Mouse (Mus musculus): Measurements from ENCODE around the gene Nol8.

Gene Nol8

GRCm38 (mm10) chr13:49691056-49691455 is 38.2 kb downstream of the Nol8 start:
- DNase-seq = no peak

- no peak for DNase-seq
Measured at GRCm38 (mm10) chr13:49703216-49703779, 50.4 kb downstream of the Nol8 start.

- DNase-seq = no peak
Measured at GRCm38 (mm10) chr13:49706032-49706690, 53.3 kb downstream of the Nol8 start.

- DNase-seq = no peak
Measured at GRCm38 (mm10) chr13:49708311-49708710, 55.4 kb downstream of the Nol8 start.

GRCm38 (mm10) chr13:49712047-49712721 is 59.3 kb downstream of the Nol8 start:
- DNase-seq = no peak

- no peak for DNase-seq
Measured at GRCm38 (mm10) chr13:49719310-49719709, 66.4 kb downstream of the Nol8 start.

Data from liver (tissue).